Mouse (Mus musculus) bone marrow macrophage, adult 2 months (primary cell): ENCODE measurements around the gene Wnt10a. TPM values are rescaled to one million over a fixed set of nuclear protein-coding genes. Genes with fewer than 3 reads are reported as not detected.

ENCODE experiments used
- H3K27ac ChIP-seq: 2 replicates; pipeline ENCODE4 v1.5.1; 2012; ENCODE audit warnings: low read depth, low read length; ENCODE audit not compliant: insufficient read depth
- H3K4me1 ChIP-seq: 2 replicates; pipeline ENCODE4 v1.6.1; 2012; ENCODE audit warnings: low read length; ENCODE audit not compliant: control insufficient read depth, insufficient read depth
- H3K4me3 ChIP-seq: 2 replicates; pipeline ENCODE4 v1.5.1; 2012; ENCODE audit warnings: mild to moderate bottlenecking, low read length, moderate library complexity; ENCODE audit not compliant: insufficient read depth
- CTCF ChIP-seq: IDR thresholded peaks from 2 replicates; pipeline ENCODE4 v1.5.1; 2012; ENCODE audit warnings: low read depth, mild to moderate bottlenecking, low read length, moderate library complexity
- POLR2A ChIP-seq: IDR thresholded peaks from 2 replicates; pipeline ENCODE4 v1.6.1; 2012; ENCODE audit warnings: mild to moderate bottlenecking, low read depth, low read length, borderline replicate concordance
- polyA plus RNA-seq: library from polyadenylated mRNA; stranded (reverse); fragments of >200 nt; gene quantifications from 2 replicates; pipeline ENCODE4 v1.2.4, GENCODE M21; 2012; ENCODE audit not compliant: missing spikeins, insufficient read depth, insufficient read length

Wnt10a gene
- polyA plus RNA-seq, 1 experiment, result not detected

- no peak overlapping the region for H3K4me3 ChIP-seq
- TF ChIP-seq POLR2A (no peak), CTCF (peak; percentile 43; the same call in 1 of the 2 replicates)
- H3K27ac ChIP-seq, result no peak overlapping the region
- H3K4me1 ChIP-seq, result 0 out of 2 replicates have a peak, but pooled peaks cover 3% of the 10 kb centered on the region
These were observed 28.2 kb upstream of the Wnt10a start for GRCm38 (mm10) chr1:74763081-74763480.

- Histone ChIP-seq H3K4me3 (0 out of 2 replicates have a peak overlapping the region, but pooled peaks have one; percentile 20), H3K27ac (no peak overlapping the region), H3K4me1 (peaks cover 26% of the 10 kb centered on the region)
- TF ChIP-seq POLR2A, result no peak
- no peak for TF ChIP-seq CTCF
These were observed 20.4 kb upstream of the Wnt10a start for GRCm38 (mm10) chr1:74770727-74771466.

- H3K4me1 ChIP-seq, result peaks cover 31% of the 10 kb centered on the region
- TF ChIP-seq CTCF, result no peak
- TF ChIP-seq POLR2A, result no peak
- 0 out of 2 replicates have a peak overlapping the region, but pooled peaks have one; percentile 20 for H3K4me3 ChIP-seq
- no peak overlapping the region for H3K27ac ChIP-seq
These were observed 19.9 kb upstream of the Wnt10a start for GRCm38 (mm10) chr1:74771467-74771844.

GRCm38 (mm10) chr1:74771845-74771930 lies 19.6 kb upstream of the Wnt10a start, which contains the start of gene Wnt6:
Gene Wnt6 (plus strand): TSS chr1:74771892.
- H3K4me1 ChIP-seq, result peaks cover 32% of the 10 kb centered on the region
- peak within 1 kb of the TSS; percentile 53 for H3K4me3 ChIP-seq
- no peak for TF ChIP-seq POLR2A
- TF ChIP-seq CTCF, result no peak
- H3K27ac ChIP-seq, result no peak within 1 kb of the TSS

- H3K4me3 ChIP-seq, result peak overlapping the region; percentile 53
- no peak overlapping the region for H3K27ac ChIP-seq
- no peak for TF ChIP-seq POLR2A
- no peak for TF ChIP-seq CTCF
- H3K4me1 ChIP-seq, result peaks cover 35% of the 10 kb centered on the region
These were observed 19.2 kb upstream of the Wnt10a start for GRCm38 (mm10) chr1:74771931-74772620.

DNA sequence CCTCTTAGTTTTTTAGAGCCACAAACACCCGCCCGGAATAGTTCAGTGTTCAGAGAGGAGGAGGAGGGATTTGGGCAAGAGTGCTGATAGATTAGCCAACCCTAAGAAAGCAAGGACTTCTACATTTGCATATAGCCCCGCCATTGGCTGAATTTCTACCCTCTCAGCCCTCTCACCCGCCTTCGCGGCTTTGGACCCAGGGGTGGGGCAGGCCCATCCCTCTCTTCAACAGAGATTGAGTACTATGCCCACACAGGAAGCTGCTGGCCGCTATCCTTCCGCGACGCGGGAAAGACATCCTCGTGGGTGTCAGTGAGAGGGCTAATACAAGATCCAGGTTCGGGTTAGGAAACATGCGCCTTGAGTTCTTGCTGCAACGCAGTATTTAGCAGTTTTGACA lies 18.2 kb upstream of the Wnt10a start:
- peak overlapping the region; percentile 53; the same call in 1 of the 2 replicates for H3K4me3 ChIP-seq
- peaks cover 35% of the 10 kb centered on the region for H3K4me1 ChIP-seq
- no peak for TF ChIP-seq POLR2A
- no peak for TF ChIP-seq CTCF
- H3K27ac ChIP-seq, result no peak overlapping the region

GRCm38 (mm10) chr1:74774062-74774461 lies 17.3 kb upstream of the Wnt10a start:
- Histone ChIP-seq H3K4me3 (no peak overlapping the region), H3K4me1 (peaks cover 41% of the 10 kb centered on the region), H3K27ac (no peak overlapping the region)
- TF ChIP-seq POLR2A, result no peak
- TF ChIP-seq CTCF, result no peak

GRCm38 (mm10) chr1:74775816-74776215 lies 15.5 kb upstream of the Wnt10a start:
- no peak for TF ChIP-seq POLR2A
- peak; percentile 75 for TF ChIP-seq CTCF
- Histone ChIP-seq H3K4me1 (peaks cover 47% of the 10 kb centered on the region), H3K4me3 (no peak overlapping the region), H3K27ac (peak overlapping the region; percentile 21)

- H3K4me3 ChIP-seq, result no peak overlapping the region
- no peak overlapping the region for H3K27ac ChIP-seq
- no peak for TF ChIP-seq POLR2A
- TF ChIP-seq CTCF, result no peak
- H3K4me1 ChIP-seq, result peaks cover 54% of the 10 kb centered on the region
These were observed 12.3 kb upstream of the Wnt10a start for GRCm38 (mm10) chr1:74778934-74779486.

GRCm38 (mm10) chr1:74782045-74782444 lies 9.3 kb upstream of the Wnt10a start:
- H3K4me3 ChIP-seq, result peak overlapping the region; percentile 40
- TF ChIP-seq CTCF, result no peak
- TF ChIP-seq POLR2A, result no peak
- H3K27ac ChIP-seq, result peak overlapping the region; percentile 47
- H3K4me1 ChIP-seq, result peaks cover 27% of the 10 kb centered on the region
